Mouse (Mus musculus) E14TG2a.4 (cell line): Measurements from ENCODE around the gene Arpc3.

ENCODE experiments used
- CTCF ChIP-seq: conservative IDR thresholded peaks from 2 replicates; pipeline ENCODE4 v1.5.1; 2014; ENCODE audit warnings: low read length
- POU5F1 ChIP-seq: IDR thresholded peaks from 2 replicates; pipeline ENCODE4 v1.6.1; 2014; ENCODE audit warnings: low read length, borderline replicate concordance

- TF ChIP-seq CTCF (no peak), POU5F1 (no peak)
Observed at GRCm38 (mm10) chr5:122422071-122422964, 30.6 kb downstream of the Arpc3 start.
